Mouse (Mus musculus) liver, embryonic 16.5 days (tissue): ENCODE measurements around the gene Lrrc74b. TPM values are rescaled to one million over a fixed set of nuclear protein-coding genes. Genes with fewer than 3 reads are reported as not detected.

Experiments
- ATAC-seq: fragments of 200-750 bp; cut with Nextera tagmentation; 2 replicates; pipeline ENCODE4 v1.8.0; 2017; ENCODE audit warnings: low read depth, mild to moderate bottlenecking, moderate number of reproducible peaks, moderate library complexity
- H3K27ac ChIP-seq: fragments of 300-500 bp; sonication (generic); 2 replicates; pipeline ENCODE4 v1.5.1; 2014; ENCODE audit warnings: mild to moderate bottlenecking, low read length
- H3K27me3 ChIP-seq: fragments of 300-500 bp; sonication (generic); 2 replicates; pipeline ENCODE4 v1.6.1; 2014; ENCODE audit warnings: low read depth, low read length, mixed read lengths; ENCODE audit not compliant: control insufficient read depth, insufficient read depth
- H3K36me3 ChIP-seq: fragments of 300-500 bp; sonication (generic); 2 replicates; pipeline ENCODE4 v1.6.1; 2014; ENCODE audit warnings: mild to moderate bottlenecking; ENCODE audit not compliant: control insufficient read depth, insufficient read depth
- H3K4me1 ChIP-seq: fragments of 300-500 bp; sonication (generic); 2 replicates; pipeline ENCODE4 v1.6.1; 2014; ENCODE audit warnings: low read depth, low read length, mixed read lengths; ENCODE audit not compliant: control insufficient read depth
- H3K4me2 ChIP-seq: fragments of 300-500 bp; sonication (generic); 2 replicates; pipeline ENCODE4 v1.6.1; 2014; ENCODE audit warnings: low read depth, low read length, mixed read lengths
- H3K4me3 ChIP-seq: fragments of 300-500 bp; sonication (generic); 2 replicates; pipeline ENCODE4 v1.5.1; 2014; ENCODE audit warnings: low read depth, mild to moderate bottlenecking, low read length
- H3K9ac ChIP-seq: fragments of 300-500 bp; sonication (generic); 2 replicates; pipeline ENCODE4 v1.6.1; 2014; ENCODE audit warnings: low read depth, low read length
- H3K9me3 ChIP-seq: fragments of 300-500 bp; sonication (generic); replicated peaks from 2 replicates; pipeline ENCODE4 v1.6.1; 2016; ENCODE audit warnings: low read length; ENCODE audit not compliant: control insufficient read depth
- WGBS: fragments of 180-500 bp; shearing (Covaris S2); extraction: QIAGEN DNeasy Blood & Tissue Kit; methylation state at CpG from one replicate; pipeline ENCODE4 v1.1.7; 2014; ENCODE audit not compliant: insufficient replicate concordance; 5-methylcytosine and 5-hydroxymethylcytosine counted together
- polyA plus RNA-seq: library from polyadenylated mRNA; unstranded; fragments of >200 nt; fragmentation: Nextera tagmentation; extraction: Ambion mirVana; gene quantifications from 2 replicates; pipeline ENCODE4 v1.2.1, GENCODE M21; 2015

Gene Lrrc74b
- 0.06 TPM in 1 of 2 replicates, not detected in the other for polyA plus RNA-seq

GRCm38 (mm10) chr16:17561128-17561750 is at the start of gene Lrrc74b:
Gene Lrrc74b (minus strand): TSS chr16:17561247.
- Histone ChIP-seq H3K27me3 (peaks cover 9% of the 10 kb centered on the region), H3K27ac (no peak within 1 kb of the TSS), H3K9me3 (no peaks in the 10 kb centered on the region), H3K9ac (no peak within 1 kb of the TSS), H3K36me3 (no peaks in the 10 kb centered on the region), H3K4me2 (peak within 1 kb of the TSS; percentile 36), H3K4me1 (peaks cover 9% of the 10 kb centered on the region), H3K4me3 (peak within 1 kb of the TSS; percentile 18; the same call in 1 of the 2 replicates)
- 9% methylated on average over 22 of the region's 22 CpGs for WGBS
- ATAC-seq = no peak

DNA sequence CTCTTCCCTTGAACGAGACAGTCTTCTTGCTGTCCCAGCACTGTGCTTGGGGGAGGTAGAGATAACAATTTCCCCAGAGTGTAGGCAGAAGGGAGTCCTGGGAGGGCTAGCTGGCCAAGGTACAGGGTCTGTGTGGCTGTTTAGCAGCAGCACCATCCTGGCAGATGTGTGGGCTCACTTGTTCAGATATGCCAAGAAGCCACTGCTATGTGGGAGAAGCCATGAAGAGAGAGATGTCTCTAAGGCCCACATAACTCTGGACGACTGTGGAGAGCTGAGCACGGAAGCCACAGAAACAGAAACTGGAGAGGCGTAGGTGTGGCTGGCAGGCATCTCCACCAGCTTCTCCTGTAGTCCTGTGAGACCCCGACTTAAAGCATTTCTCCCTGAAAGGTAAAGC is 44.6 kb upstream of the Lrrc74b start:
- no peak overlapping the region for H3K27ac ChIP-seq
- 52% methylated on average over 5 of the region's 5 CpGs for WGBS
- ATAC-seq = no peak
- no peaks in the 10 kb centered on the region for H3K36me3 ChIP-seq
- no peaks in the 10 kb centered on the region for H3K27me3 ChIP-seq
- no peak overlapping the region for H3K9ac ChIP-seq
- H3K4me2 ChIP-seq = no peak overlapping the region
- H3K4me3 ChIP-seq = no peak overlapping the region
- no peaks in the 10 kb centered on the region for H3K4me1 ChIP-seq
- H3K9me3 ChIP-seq = no peaks in the 10 kb centered on the region

DNA sequence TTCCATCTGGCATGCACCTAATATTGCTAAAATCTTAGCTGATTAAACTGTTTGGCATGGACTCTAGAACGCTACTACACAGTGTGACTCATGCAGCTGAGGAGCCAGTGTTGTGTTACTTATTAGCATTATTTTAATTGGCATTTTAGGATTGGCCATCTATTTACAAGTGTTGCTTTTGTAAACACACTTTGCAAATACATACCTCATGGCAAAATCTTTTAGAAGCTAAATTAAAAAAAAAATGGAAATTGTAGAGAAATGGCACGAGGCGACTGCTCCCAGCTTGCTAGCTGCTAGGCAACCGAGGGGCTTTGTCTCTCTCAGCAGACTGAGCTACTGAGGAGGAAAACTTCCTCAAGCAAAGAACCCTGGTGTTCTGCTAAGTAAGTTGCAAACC is 43.9 kb upstream of the Lrrc74b start:
- WGBS = 58% methylated on average over 4 of the region's 4 CpGs
- ATAC-seq = no peak

DNA sequence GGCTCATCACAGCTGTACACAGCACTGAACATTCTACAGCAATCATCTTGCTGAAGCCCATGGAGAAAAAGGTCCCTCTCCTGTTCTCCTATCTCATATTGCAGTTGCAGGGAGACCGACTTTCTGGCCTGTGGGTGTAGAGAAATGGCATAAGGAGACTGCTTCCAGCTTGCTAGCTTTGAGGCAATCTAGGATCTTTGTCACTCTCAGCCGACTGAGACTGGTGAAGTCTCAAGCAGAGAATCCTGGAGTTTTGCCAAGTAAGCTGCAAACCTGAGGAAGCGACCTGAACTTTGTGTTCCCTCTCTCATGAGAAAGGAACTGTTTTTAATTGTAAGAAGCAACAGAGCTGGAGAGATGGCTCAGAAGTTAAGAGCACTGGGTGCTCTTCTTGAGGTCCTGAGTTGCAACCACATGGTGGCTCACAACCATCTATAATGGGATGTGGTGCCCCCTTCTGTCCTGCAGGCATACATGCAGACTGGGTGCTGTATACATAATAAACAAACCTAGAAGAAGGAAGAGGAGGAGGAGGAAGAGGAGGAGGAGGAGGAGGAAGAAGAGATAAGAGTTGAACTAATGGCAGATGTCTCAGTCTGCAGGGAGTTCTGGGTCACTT is 40.0 kb upstream of the Lrrc74b start:
- Histone ChIP-seq H3K9ac (no peak overlapping the region), H3K4me2 (no peak overlapping the region), H3K36me3 (no peaks in the 10 kb centered on the region), H3K9me3 (no peaks in the 10 kb centered on the region), H3K4me1 (no peaks in the 10 kb centered on the region), H3K27me3 (no peaks in the 10 kb centered on the region), H3K27ac (no peak overlapping the region), H3K4me3 (no peak overlapping the region)
- ATAC-seq = no peak
- 53% methylated on average over 3 of the region's 3 CpGs for WGBS

More for the DNA sequence above, 43.9 kb upstream of the Lrrc74b start:
- no peak overlapping the region for H3K4me3 ChIP-seq
- no peaks in the 10 kb centered on the region for H3K4me1 ChIP-seq
- no peaks in the 10 kb centered on the region for H3K36me3 ChIP-seq
- no peaks in the 10 kb centered on the region for H3K9me3 ChIP-seq
- no peak overlapping the region for H3K4me2 ChIP-seq
- no peak overlapping the region for H3K27ac ChIP-seq
- no peak overlapping the region for H3K9ac ChIP-seq
- H3K27me3 ChIP-seq = no peaks in the 10 kb centered on the region

DNA sequence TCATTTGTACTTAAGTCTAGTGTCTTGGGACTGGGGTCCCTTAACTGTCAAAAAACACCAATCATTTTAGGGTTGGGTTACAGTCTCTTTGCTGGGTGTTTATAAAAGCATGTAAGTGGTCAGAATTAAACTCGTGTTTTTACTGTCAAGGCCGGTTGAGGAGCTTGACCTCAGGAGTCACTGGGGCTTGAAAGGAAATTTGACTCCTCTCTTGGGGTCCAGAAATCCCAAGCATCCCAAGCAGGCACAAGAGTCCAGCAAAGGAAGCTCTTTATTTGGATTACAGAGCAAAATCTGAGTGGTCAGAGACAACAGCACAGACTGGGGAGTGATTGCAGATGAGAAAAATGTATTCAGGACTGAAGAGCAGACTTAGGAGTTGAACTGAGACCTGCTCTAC is 29.7 kb upstream of the Lrrc74b start:
- no peaks in the 10 kb centered on the region for H3K27me3 ChIP-seq
- no peak overlapping the region for H3K9ac ChIP-seq
- H3K4me1 ChIP-seq = no peaks in the 10 kb centered on the region
- no peaks in the 10 kb centered on the region for H3K36me3 ChIP-seq
- no peak for ATAC-seq
- no peak overlapping the region for H3K4me2 ChIP-seq
- H3K27ac ChIP-seq = no peak overlapping the region
- WGBS = 43% methylated on average over 2 of the region's 2 CpGs
- H3K9me3 ChIP-seq = no peaks in the 10 kb centered on the region
- no peak overlapping the region for H3K4me3 ChIP-seq

GRCm38 (mm10) chr16:17584555-17584954 is 23.5 kb upstream of the Lrrc74b start:
- no peak overlapping the region for H3K4me3 ChIP-seq
- no peaks in the 10 kb centered on the region for H3K27me3 ChIP-seq
- no peaks in the 10 kb centered on the region for H3K4me1 ChIP-seq
- H3K9me3 ChIP-seq = no peaks in the 10 kb centered on the region
- H3K9ac ChIP-seq = no peak overlapping the region
- no peaks in the 10 kb centered on the region for H3K36me3 ChIP-seq
- no peak for ATAC-seq
- no peak overlapping the region for H3K4me2 ChIP-seq
- 67% methylated on average over 7 of the region's 7 CpGs for WGBS
- H3K27ac ChIP-seq = no peak overlapping the region

DNA sequence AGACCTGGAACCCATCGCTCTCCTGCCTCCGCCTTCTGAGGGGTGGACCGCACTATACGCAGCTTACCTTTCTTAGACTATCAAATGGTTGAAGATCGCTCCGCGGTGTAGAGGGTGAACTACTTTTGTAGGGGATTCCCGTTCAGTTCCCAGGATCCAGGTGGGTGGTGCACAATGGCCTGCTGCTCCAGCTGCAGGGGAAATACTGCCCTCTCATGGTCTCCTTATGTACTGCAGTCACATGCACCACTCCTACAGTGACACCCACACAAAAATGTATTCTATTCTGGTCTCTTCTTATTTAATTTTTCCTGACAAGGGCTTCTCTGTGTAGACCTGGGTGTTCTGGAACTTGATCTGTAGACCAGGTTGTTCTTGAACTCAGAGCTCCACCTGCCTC is 22.0 kb upstream of the Lrrc74b start, which contains the start of gene Slc7a4:
TSS of gene Slc7a4 (minus strand) at position 151 of the 400 bp plus-strand sequence.
- Histone ChIP-seq H3K4me3 (no peak within 1 kb of the TSS), H3K27me3 (no peaks in the 10 kb centered on the region), H3K27ac (no peak within 1 kb of the TSS), H3K9ac (no peak within 1 kb of the TSS), H3K9me3 (no peaks in the 10 kb centered on the region), H3K4me1 (no peaks in the 10 kb centered on the region), H3K4me2 (no peak within 1 kb of the TSS), H3K36me3 (no peaks in the 10 kb centered on the region)
- no peak for ATAC-seq
- WGBS = 33% methylated on average over 8 of the region's 8 CpGs

GRCm38 (mm10) chr16:17576825-17577215 is 15.8 kb upstream of the Lrrc74b start:
- H3K9me3 ChIP-seq = no peaks in the 10 kb centered on the region
- H3K27ac ChIP-seq = no peak overlapping the region
- H3K4me1 ChIP-seq = peaks cover 7% of the 10 kb centered on the region
- no peak for ATAC-seq
- H3K4me3 ChIP-seq = peak overlapping the region; percentile 61
- 23% methylated on average over 8 of the region's 8 CpGs for WGBS
- H3K9ac ChIP-seq = peak overlapping the region; percentile 47; the same call in 1 of the 2 replicates
- H3K4me2 ChIP-seq = peak overlapping the region; percentile 78
- no peaks in the 10 kb centered on the region for H3K36me3 ChIP-seq
- peaks cover 21% of the 10 kb centered on the region for H3K27me3 ChIP-seq
